In genomic region chr7:44647042-44647724, GRCm38 (mm10) we compare ENCODE assay signal across 8 mouse cellular contexts. TPM values are rescaled to one million over a fixed set of nuclear protein-coding genes. Genes with fewer than 3 reads are reported as not detected.
DNase-seq lines count a peak whose midpoint lies in the region; ATAC-seq and TF ChIP-seq lines count a peak whose summit lies in the region.

No protein-coding gene starts in this region.

- no peaks in the 10 kb centered on the region for H3K9me3 ChIP-seq in ES-Bruce4 (replicated peaks; ENCODE audit: control insufficient read depth, insufficient read depth, low read length, poor library complexity, severe bottlenecking)
- H3K9me3 ChIP-seq in lung, postnatal 0 days (ENCODE audit: low read length): no peaks in the 10 kb centered on the region

- no peak overlapping the region for H3K9ac ChIP-seq in ES-Bruce4 (ENCODE audit: low read depth, poor library complexity, severe bottlenecking)
- no peak overlapping the region for H3K9ac ChIP-seq in lung, postnatal 0 days (replicated peaks; ENCODE audit: low read depth)

- H3K27ac ChIP-seq in ES-Bruce4 (ENCODE audit: insufficient read depth, low read length): no peak overlapping the region
- H3K27ac ChIP-seq in lung, postnatal 0 days (ENCODE audit: low read length): no peak overlapping the region

- no peak for TF ChIP-seq POLR2A in ES-Bruce4 (IDR thresholded peaks at IDR 0.05; ENCODE audit: insufficient read depth, low read length)

- H3K4me3 ChIP-seq in ES-Bruce4 (ENCODE audit: low read depth, low read length): no peak overlapping the region
- no peak overlapping the region for H3K4me3 ChIP-seq in lung, postnatal 0 days (ENCODE audit: low read depth, low read length)

- no peak overlapping the region for H3K4me2 ChIP-seq in lung, postnatal 0 days (replicated peaks; ENCODE audit: low read depth, low read length)

- H3K27me3 ChIP-seq in ES-Bruce4 (ENCODE audit: control insufficient read depth, insufficient read depth, low read length, poor library complexity, severe bottlenecking): no peaks in the 10 kb centered on the region
- no peaks in the 10 kb centered on the region for H3K27me3 ChIP-seq in lung, postnatal 0 days (replicated peaks; ENCODE audit: insufficient read depth, low read length)

- peak; percentile 45 to 82 for DNase-seq in adrenal gland, adult (ENCODE audit: inconsistent age in 2 of 2, low spot score in 1 of 2)
- no peak for DNase-seq in adrenal gland, adult 8-10 months
- peak; percentile 92 to 93 for DNase-seq in cerebellum, adult 18-20 months
- peak; percentile 82 for DNase-seq in kidney, postnatal 10 days
- peak; percentile 77 for DNase-seq in lung, postnatal 0 days (ENCODE audit: low spot score)
- DNase-seq in right cerebral cortex, postnatal 25 days: peak; percentile 61

- no peaks in the 10 kb centered on the region for H3K4me1 ChIP-seq in ES-Bruce4 (ENCODE audit: control insufficient read depth, insufficient read depth, low read length)
- no peaks in the 10 kb centered on the region for H3K4me1 ChIP-seq in lung, postnatal 0 days (ENCODE audit: insufficient read depth, low read depth, low read length)

- TF ChIP-seq EP300 in ES-Bruce4 (IDR thresholded peaks at IDR 0.05; ENCODE audit: insufficient read depth, low read depth, low read length): no peak
- no peak for TF ChIP-seq EP300 in lung, postnatal 0 days (IDR thresholded peaks at IDR 0.05)

- TF ChIP-seq CTCF in ES-Bruce4 (IDR thresholded peaks at IDR 0.05; ENCODE audit: low read depth, low read length): peak; percentile 83
- TF ChIP-seq CTCF in lung, postnatal 0 days (IDR thresholded peaks at IDR 0.05): peak; percentile 73

- peak; percentile 44; the same call in 1 of the 2 replicates for ATAC-seq in frontal cortex, adult (ENCODE audit: low TSS enrichment)
- peak; percentile 52 for ATAC-seq in lung, postnatal 0 days

- H3K36me3 ChIP-seq in ES-Bruce4 (ENCODE audit: control insufficient read depth, insufficient read depth, low read length, poor library complexity, severe bottlenecking): no peaks in the 10 kb centered on the region
- H3K36me3 ChIP-seq in lung, postnatal 0 days (ENCODE audit: insufficient read depth, low read length): no peaks in the 10 kb centered on the region

- whole genome bisulfite sequencing in lung, postnatal 0 days: 55% methylated on average over 7 of the region's 7 CpGs

RNA-seq across cellular contexts. Expression of gene Myh14, which starts 23.5 kb away (rescaled TPM):
- 10 to 100 TPM in 1 of 4 experiments, 1 to 10 TPM in 3; 7.3 to 16.5 (median 8.4) TPM for total RNA-seq in adrenal gland, adult 8-10 months (2022)
- polyA plus RNA-seq in ES-Bruce4 (2011; ENCODE audit: insufficient read depth, insufficient read length, low read depth, missing spikeins): 14.7 and 16.5 TPM in 2 replicates
- polyA plus RNA-seq in lung, postnatal 0 days (2015; fragmentation: Nextera tagmentation; extraction: Ambion mirVana): 202 and 215 TPM in 2 replicates

RNA-seq across cellular contexts. Expression of gene Kcnc3, which starts 56.7 kb away (rescaled TPM):
- 10 to 100 TPM in 1 of 4 experiments, 1 to 10 TPM in 3; 4.7 to 11.1 (median 7.8) TPM for total RNA-seq in adrenal gland, adult 8-10 months (2022)
- 12.3 and 15.5 TPM in 2 replicates for polyA plus RNA-seq in ES-Bruce4 (2011; ENCODE audit: insufficient read depth, insufficient read length, low read depth, missing spikeins)
- 3.8 TPM in 2 replicates for polyA plus RNA-seq in lung, postnatal 0 days (2015; fragmentation: Nextera tagmentation; extraction: Ambion mirVana)

Comparison
In these comparisons a context has a peak if more than half of its experiments do, and no peak if none do; other contexts are left out.
1. RNA of gene Myh14, which starts 23.5 kb away (polyA plus RNA-seq): 202 to 215 TPM in lung, postnatal 0 days; 14.7 to 16.5 TPM in ES-Bruce4; every median in the first group is over 10 times any median in the second.